Mouse (Mus musculus): ENCODE measurements around the gene Grm3. TPM values are rescaled to one million over a fixed set of nuclear protein-coding genes. Genes with fewer than 3 reads are reported as not detected.

Gene Grm3
- total RNA-seq (2023): not detected

DNA sequence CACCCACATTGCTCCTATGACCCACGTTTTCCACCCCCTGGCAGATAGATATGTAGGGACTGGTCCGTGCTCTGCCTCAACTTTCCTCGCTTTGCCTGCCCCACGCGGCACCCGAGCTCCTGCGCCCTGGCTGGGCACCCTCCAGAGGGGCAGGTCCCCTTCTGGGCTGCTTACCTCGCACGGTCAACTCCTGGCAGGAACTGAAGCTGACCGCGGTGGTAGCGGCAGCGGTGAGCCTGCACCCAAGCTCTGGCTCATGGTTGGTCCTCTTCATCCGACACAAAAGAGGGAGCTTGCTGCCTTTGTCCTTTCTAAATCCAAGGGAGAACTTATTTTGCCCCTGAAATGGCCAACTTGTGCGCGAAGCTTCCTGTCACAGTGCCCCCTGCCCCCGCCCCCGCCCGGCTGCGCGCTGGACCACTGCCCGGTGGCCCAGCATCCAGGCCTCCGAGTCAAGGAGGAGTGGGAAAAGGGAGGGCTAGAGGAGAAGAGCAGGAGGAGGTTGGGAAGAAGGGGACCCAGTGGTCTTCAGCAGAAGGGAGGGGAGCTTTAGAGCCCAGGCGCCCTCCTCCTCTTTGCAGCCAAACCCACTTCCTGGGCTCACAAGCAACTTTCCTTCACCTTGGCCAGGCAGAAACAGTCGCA lies at the start of gene Grm3:
TSS of gene Grm3 (minus strand) at position 215 of the 645 bp plus-strand sequence.

Measured in T-cell, adult 66 days (primary cell).